Mouse (Mus musculus): ENCODE data around the gene Pip4k2c.

DNA sequence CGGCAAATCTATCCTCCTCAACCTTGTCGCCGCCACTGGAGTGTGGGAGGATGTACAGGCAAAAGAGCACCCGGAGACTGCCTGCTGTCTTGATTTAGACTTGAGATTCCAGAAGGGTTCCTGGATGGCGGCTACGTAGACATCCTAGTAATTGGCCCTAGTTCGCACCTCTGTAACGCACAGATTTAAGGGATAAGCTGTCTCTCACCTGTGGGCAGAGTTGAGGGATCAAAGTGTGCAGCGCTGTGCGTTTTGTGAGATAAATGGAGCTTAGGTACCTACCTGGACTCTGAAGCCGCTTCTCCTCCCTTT is 45.0 kb downstream of the Pip4k2c start:
- TF ChIP-seq GATA1 (IDR thresholded peaks at IDR 0.05; ENCODE audit: low read length) = no peak
- TF ChIP-seq TAL1 (IDR thresholded peaks at IDR 0.05; ENCODE audit: low read length) = no peak
